Mouse (Mus musculus): ENCODE results near the gene Zmat5. TPM values are rescaled to one million over a fixed set of nuclear protein-coding genes. Genes with fewer than 3 reads are reported as not detected.
A peak's percentile ranks its signal among the peaks of the same experiment; 100 is the strongest.

Gene Zmat5
- 10 to 100 TPM; 32.4 to 34.4 TPM for total RNA-seq (2021)
- long read RNA-seq, transcript Zmat5-201 (6 exons, 792 nt): major isoform, 5 of 23 reads
- long read RNA-seq, partial matches to known transcripts: 2 of 23 reads
- long read RNA-seq, other reads (novel, unspliced or antisense): 16 of 23 reads

GRCm38 (mm10) chr11:4704072-4704964, at the start of gene Zmat5, which contains the start of gene Uqcr10:
Gene Zmat5, plus strand, starts transcription at chr11:4704678.
Gene Uqcr10, minus strand, starts transcription at chr11:4704342.
- DNase-seq (ENCODE audit: low spot score in 2 of 2): peak; percentile 88 to 94

- no peak for DNase-seq (ENCODE audit: low spot score in 2 of 2)
Measured at GRCm38 (mm10) chr11:4659818-4660217, 44.7 kb upstream of the Zmat5 start.

- no peak for DNase-seq (ENCODE audit: low spot score in 2 of 2)
Measured at GRCm38 (mm10) chr11:4660309-4661025, 44.0 kb upstream of the Zmat5 start.

- DNase-seq (ENCODE audit: low spot score in 2 of 2): peak in 1 of 2 experiments; percentile 28
Measured at GRCm38 (mm10) chr11:4661324-4661723, 43.2 kb upstream of the Zmat5 start.

GRCm38 (mm10) chr11:4661871-4662495, 42.5 kb upstream of the Zmat5 start:
- peak in 1 of 2 experiments; percentile 49 for DNase-seq (ENCODE audit: low spot score in 2 of 2)

GRCm38 (mm10) chr11:4662496-4662878, 42.0 kb upstream of the Zmat5 start:
- no peak for DNase-seq (ENCODE audit: low spot score in 2 of 2)

GRCm38 (mm10) chr11:4671736-4672135, 32.7 kb upstream of the Zmat5 start:
- DNase-seq (ENCODE audit: low spot score in 2 of 2): no peak

- no peak for DNase-seq (ENCODE audit: low spot score in 2 of 2)
Measured at GRCm38 (mm10) chr11:4674593-4674992, 29.9 kb upstream of the Zmat5 start.

- no peak for DNase-seq (ENCODE audit: low spot score in 2 of 2)
Measured at GRCm38 (mm10) chr11:4675126-4675562, 29.3 kb upstream of the Zmat5 start.

- no peak for DNase-seq (ENCODE audit: low spot score in 2 of 2)
Measured at GRCm38 (mm10) chr11:4675693-4676092, 28.8 kb upstream of the Zmat5 start.

GRCm38 (mm10) chr11:4677250-4677872, 27.1 kb upstream of the Zmat5 start:
- no peak for DNase-seq (ENCODE audit: low spot score in 2 of 2)

- peak; percentile 80 to 91 for DNase-seq (ENCODE audit: low spot score in 2 of 2)
Measured at GRCm38 (mm10) chr11:4678700-4679440, 25.6 kb upstream of the Zmat5 start.

GRCm38 (mm10) chr11:4679441-4679832, 25.0 kb upstream of the Zmat5 start:
- peak in 1 of 2 experiments; percentile 61 for DNase-seq (ENCODE audit: low spot score in 2 of 2)

GRCm38 (mm10) chr11:4680126-4680525, 24.4 kb upstream of the Zmat5 start:
- DNase-seq (ENCODE audit: low spot score in 2 of 2): no peak

- DNase-seq (ENCODE audit: low spot score in 2 of 2): no peak
Measured at GRCm38 (mm10) chr11:4683516-4683915, 21.0 kb upstream of the Zmat5 start.

- no peak for DNase-seq (ENCODE audit: low spot score in 2 of 2)
Measured at GRCm38 (mm10) chr11:4684186-4684585, 20.3 kb upstream of the Zmat5 start.

GRCm38 (mm10) chr11:4685071-4685470, 19.4 kb upstream of the Zmat5 start:
- no peak for DNase-seq (ENCODE audit: low spot score in 2 of 2)

GRCm38 (mm10) chr11:4685510-4685909, 19.0 kb upstream of the Zmat5 start:
- no peak for DNase-seq (ENCODE audit: low spot score in 2 of 2)

- DNase-seq (ENCODE audit: low spot score in 2 of 2): no peak
Measured at GRCm38 (mm10) chr11:4687027-4687426, 17.5 kb upstream of the Zmat5 start.

- no peak for DNase-seq (ENCODE audit: low spot score in 2 of 2)
Measured at GRCm38 (mm10) chr11:4687874-4688273, 16.6 kb upstream of the Zmat5 start.

All from layer of hippocampus, adult 18-20 months (tissue).